Mouse (Mus musculus) CD4-positive, CD25-positive, alpha-beta regulatory T cell, adult 2 months (primary cell): ENCODE results near the gene Apod.
"Not testable (repeated sequence)": the region's sequence is repeated elsewhere in the genome, so short reads cannot be mapped to it uniquely, and the experiment has no call there.

Experiments used
- DNase-seq: peaks from one replicate; pipeline ENCODE4 v3.0.0-alpha.2; 2012; ENCODE audit warnings: low read depth, low spot score

The Apod gene

DNA sequence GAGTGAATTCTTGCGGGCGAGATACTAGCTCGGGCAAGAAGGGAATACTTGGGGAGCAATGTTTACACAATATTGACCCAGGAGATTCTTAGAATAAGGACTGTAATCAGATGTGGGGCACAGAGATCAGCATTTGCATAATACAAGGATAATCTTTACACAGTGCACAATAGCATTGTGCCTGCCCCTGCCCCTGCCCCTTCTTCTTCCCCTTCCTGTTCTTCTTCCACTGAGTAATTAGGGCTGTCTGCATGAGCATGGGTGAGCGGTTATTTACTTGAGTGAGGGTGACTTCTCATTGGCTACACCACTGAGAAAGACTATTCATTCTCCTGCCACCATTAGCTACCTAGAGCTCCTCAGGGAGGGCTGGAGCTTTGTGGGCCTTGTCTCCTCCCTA, 6.9 kb upstream of the Apod start:
- DNase-seq = no peak

DNA sequence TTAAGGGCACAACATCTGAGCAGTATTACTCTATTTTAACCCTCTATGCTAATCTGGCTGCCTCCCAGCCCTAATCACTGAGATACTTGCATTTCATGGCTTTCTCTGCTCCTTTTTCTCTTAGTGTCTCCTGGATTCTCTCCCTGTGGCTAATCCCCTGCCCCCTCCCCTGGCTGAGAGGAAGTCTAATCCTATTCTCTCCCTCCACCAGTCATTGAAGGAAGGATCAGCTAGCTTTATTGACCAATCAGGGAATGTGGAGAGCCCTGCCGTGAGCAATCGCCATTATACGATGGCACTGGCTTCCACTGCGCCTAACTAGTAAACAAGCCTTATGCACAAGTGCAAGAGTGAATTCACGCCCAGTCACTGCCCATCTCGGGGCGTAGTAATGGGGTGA, 6.3 kb upstream of the Apod start:
- DNase-seq = no peak

DNA sequence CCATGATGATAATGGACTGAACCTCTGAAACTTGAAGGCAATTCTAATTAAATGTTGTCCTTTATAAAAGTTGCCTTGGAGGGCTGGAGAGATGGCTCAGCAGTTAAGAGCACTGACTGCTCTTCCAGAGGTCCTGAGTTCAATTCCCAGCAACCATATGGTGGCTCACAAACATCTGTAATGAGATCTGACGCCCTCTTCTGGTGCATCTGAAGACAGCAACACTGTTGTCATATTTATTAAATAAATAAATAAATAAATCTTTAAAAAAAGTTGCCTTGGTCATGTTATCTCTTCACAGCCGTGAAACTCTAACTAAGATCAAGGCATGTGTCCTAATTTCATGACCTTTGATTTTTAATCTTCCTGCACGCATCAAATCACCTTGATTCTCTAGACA, 5.1 kb upstream of the Apod start:
- DNase-seq = not testable (repeated sequence)

DNA sequence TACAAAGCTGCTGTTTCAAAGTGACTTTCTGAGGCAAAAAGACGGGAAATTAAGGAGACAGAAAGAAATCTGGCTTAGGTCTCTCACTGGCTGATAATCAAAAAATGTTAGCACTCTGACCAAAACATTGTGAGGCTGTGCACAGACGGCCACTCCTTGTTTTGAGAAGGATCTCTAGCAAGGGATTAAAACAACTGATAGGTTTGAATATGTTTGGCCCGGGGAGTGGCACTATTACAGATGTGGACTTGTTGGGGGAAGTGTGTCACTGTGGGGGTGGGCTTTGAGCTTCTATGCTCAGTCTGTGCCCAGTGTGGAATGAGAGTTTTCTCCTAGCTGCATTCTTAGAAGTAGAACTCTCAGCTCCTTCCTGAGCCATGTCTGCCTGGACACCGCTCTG, 4.7 kb upstream of the Apod start:
- no peak for DNase-seq

DNA sequence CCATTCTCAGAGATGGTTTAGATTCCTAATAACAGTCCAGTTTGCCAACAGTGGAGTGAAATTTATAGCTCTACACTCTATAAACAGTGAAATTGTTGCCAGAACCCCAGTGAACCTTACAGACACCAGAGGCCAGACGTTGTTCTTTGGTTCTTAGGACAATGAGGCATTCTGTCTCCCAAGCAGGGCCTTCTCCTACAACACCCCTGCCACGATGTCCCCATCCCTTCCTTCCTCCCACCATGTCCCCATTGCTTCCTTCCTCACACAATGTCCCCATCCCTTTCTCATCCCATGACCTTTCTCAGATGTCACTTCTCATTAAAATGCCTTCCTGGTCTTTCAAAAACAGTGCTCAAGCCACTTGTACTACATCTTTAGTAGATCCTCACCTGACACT, 3.8 kb upstream of the Apod start:
- DNase-seq = no peak

DNA sequence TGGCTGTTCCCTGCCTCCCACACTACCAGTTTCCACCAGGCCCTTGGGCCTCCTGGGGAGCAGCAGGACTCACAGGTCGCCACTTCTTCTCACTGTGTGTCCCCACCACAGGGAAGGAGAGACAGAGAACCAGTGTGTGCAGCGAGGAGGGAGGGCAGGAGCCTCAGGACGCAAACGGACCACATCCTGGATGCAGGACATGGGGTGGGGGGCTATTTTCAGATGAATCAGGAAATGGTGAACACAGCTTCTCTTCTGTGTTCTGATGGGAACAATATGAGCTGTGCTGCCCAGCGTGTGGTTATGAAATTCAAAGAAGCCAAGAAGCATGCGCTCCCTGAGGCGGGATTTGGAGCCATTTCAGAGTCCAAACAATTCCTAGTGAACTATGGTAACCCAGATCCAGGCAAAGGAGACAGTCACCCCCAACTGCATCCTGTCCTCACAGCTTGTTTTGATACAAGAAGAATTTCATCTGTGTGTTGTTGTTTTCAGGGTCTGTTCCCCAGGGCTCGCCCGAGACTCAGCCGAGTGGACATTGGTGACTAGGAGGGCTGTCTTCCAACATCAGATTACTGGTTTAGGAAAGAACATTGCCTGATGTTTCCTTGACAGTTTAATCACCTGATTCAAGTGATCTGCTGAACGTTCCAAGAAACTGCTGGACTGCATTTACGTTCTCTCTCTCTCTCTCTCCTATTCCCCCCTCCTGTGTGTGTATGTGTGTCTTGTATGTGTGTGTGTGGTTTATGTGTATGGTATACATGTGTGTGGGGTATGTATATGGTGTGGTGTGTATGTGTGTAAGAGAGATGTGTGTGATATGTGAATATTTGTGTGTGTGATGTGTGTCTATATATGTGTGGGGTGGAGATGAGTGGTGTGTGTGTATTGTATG, 1.9 kb upstream of the Apod start:
- not testable (repeated sequence) for DNase-seq

DNA sequence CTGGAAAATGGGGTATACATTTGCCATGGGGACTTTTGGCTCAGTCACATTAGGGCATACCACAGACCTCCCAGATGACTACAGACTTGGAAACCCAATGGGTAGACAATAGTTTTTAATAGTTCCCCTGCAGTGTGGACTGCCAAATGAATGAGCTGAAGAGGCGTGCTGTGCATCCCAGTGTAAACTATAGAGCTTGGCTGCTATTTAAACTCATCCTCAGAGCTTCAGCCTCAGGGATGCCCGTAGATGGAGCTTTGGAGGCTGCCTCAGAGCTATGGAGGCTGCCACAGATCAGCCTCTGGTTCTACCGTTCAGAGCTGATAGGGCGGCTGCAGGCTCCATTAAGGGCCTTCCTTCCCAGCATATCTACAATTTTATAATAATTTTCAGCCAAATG, 686 bp upstream of the Apod start:
- DNase-seq = no peak

DNA sequence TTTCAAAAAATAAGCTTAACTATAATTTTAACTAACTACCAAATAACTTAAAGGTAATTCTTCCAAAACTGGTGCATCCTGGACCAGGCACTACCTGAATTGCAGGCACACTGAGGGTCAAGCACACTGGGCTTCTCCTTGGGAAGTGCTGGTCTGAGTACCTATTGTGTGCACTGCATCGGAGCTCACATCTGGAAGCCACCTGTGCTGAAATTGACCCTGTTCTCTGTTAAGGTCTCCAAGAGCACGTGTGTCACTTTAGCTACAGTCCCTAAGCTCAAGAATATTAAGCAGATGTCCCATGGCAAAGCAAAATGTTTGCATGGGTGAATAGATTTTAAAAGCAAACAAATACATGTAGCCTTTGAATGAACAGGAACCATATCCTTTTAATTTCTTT, 997 bp downstream of the Apod start:
- no peak for DNase-seq

DNA sequence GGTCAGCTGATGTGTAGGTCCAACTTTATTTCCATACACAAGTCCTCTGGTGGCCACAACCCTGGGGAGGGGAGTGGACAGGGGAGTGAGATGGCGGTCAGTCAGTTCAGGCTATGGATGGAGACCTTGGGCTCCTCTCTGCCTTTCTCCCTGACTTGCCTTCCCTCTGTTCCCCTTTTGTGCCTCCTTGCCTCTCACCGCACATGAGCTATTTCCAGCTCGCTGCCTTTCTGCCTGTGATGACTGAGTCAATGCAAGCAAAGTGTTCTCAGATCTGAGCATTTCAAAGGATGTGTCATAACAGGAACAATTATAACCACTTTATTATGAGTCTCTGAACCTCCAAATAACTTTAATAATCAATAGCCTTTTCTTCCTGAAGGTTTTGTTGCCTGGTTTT, 2.3 kb downstream of the Apod start:
- DNase-seq = no peak

DNA sequence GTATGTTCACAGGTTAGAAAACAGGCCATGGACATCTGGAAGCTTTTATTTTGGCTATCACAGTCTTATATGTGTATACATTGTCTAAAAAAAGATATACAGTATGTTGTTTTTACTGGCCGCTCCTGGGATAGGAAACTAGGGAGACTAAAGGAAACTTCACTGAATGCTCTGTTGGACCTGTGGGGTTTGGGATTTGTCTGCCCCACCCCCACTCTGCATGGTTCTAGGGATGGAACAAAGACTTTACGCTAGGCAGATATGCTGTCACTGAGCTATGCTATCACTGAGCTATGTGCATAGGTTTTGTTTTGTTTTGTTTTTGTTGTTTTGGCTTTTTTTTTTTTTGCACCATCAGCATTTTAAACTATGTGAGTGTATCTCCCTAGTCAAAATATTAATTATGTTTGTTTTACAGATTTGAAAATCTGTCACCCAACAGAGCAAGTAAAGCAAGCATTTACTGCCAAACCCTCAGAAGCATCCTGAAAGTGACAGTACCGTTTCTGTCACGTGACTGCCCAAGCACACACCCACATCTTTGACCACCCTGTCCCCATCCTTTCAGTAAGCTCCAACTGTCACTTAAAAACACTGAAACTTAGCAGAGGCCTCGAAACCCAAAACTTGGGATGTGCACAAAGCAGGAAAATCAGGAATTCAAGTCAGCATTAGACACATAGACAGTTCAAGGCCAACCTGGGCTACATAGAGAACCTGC, 9.2 kb downstream of the Apod start:
- no peak for DNase-seq

DNA sequence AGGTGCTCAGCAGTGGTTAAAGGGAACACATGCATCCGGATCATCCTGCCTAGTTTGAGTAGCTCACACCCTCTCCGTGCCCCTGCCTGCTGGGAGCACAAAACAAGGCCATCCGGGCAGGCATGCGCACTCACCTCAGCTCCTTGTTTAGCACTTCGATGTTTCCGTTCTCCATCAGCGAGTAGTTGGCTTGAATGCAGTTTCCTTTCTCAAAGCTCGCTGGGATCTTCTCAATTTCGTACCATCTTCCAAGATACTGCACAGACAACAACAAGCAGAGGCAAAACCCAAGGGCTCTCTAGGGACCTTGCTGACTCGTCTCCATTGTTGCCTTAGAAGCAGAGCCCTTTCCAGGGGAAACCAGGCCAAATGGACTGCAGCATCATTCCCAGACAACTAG, 11.3 kb downstream of the Apod start:
- no peak for DNase-seq

DNA sequence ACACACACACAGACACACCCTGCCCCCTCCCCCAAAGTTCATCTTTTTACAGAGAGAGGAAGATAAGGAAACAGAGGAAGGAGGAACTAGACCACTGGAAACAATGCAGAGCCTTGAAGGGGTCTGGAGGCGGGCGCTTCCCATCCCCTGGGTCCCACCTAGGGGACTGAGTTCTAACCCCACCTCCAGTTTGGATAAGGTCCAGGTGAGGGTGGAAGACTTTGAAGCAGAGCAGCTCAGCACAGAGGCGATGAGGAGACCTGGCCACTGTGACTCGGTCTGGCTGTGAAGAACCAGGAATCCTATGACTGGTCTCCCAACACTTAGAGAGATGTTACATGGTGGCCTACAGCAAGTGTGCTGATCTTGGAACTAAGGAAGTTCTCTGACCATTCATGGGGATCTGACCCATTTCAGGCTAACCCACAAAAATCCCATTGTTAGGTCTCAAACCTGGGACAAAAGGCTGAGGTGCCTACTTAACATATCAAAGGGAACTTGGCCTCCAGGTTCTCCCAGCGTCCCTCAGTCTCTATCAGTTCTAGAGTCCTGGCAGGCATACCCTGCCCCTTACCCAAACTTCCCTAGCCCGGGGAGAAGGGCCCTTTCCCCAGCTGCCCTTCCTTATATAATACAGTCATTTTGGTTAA, 13.6 kb downstream of the Apod start:
- DNase-seq = no peak

DNA sequence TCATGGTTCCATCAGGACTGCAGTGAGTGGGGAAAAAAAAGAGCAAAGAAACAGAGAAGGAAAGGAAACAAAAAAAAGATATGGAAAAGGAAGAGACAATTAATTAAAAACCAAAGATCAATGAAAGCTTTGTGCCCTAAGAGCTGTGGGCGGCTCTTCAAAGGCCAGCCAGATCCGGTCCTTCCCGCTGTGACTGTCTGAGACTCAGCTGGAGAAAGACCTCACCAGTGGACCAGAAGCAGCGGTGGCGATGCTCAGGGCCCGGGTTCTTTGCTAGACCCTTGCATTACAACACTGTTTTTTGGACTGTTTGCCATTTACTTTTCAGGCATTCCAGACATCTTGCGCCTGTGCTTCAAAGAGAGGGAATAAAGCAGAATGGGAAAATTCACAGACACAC, 14.1 kb downstream of the Apod start:
- no peak for DNase-seq

DNA sequence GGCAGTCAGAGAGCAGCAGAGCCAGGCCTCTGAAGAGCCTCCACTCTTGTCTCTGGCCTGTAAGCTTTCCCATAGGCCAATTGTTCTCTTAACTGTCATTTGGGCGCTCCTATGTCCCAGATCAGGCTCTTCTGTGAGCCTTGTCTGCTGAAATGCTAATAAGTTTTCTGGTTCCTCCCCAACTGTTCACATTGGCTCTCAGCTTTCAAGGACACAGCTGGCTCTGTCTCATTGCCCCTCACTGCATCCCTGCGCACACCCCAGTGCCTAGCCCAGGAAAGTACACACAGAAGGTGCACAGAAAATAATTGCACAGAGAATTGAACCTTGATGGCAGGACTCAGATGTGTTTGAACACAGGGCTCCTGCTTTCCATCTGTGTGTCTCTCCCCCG, 14.7 kb downstream of the Apod start:
- no peak for DNase-seq

DNA sequence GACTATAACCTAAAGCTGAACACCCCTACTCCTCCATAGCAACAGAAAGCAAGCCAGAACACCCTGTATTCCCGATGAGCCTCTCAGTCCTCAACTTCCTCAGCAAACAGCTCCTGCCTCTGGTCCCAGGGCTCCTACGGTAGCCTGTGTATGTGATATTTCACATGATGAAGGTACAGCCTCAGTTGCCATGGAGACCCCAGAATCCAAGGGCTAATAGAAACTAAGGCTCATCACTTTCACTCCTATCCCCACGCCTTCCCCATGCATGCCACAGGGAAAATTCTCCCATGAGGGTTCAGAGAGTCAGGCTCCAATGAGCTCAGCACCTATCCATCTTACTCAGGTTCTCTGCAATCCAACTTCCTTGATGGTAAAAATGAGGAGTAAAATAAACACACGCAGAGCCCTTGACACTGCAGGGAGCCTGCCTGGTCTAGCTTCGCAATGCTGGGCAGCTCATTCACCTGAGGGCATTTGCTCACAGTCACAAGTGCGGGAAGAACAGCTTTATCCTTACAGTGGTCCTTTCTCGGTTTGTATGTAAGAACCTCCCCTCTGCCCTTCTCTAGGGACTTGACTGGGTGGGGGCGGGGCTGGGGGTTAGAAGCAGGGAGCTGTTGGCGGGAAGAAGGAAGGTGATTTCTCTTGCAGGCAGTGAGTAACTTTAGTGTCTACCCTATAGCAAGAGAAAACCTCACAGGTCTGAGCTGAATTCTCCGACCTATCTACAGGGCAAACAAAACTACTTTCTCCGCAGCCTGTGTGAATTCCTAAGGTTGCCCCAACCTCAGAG, 15.2 kb downstream of the Apod start:
- DNase-seq = no peak

DNA sequence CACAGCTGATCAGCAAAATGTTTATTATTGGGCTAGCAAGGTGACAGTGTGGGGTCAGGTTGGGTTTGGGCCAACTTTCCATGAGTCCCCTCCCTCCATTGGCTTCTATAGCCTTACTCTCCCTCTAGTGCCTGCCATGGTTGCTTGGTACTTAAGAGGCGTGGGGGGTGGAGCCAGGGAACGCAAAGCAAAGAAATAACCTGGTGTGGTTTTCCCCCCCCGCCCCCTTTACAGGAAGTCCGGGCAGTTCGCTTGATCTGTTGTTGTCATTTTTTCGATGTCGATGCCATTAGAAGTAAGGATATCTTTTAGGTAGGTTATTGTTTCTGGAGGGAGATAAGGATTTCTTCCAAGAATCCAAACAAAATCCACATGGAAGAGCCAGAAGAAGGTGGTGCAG, 17.5 kb downstream of the Apod start:
- peak; percentile 76 for DNase-seq

DNA sequence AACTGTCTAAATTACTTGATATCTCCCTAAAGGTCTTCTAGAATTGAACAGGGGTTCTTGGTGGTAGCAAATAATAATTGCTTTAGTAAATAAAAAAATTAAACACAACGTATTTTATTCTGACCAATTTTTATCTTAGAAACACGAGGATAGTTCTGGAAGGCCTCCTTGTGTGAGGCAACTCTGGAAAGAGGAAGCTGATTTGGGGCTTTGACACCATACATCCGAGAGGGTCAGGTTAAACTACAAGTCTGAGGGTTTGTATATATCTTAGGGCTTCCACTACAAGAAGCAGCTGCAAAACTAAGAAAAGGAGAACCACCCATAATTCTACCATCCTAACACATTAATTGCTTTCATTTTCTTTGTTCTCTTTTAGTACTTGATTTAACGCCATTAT, 20.8 kb downstream of the Apod start:
- DNase-seq = no peak

DNA sequence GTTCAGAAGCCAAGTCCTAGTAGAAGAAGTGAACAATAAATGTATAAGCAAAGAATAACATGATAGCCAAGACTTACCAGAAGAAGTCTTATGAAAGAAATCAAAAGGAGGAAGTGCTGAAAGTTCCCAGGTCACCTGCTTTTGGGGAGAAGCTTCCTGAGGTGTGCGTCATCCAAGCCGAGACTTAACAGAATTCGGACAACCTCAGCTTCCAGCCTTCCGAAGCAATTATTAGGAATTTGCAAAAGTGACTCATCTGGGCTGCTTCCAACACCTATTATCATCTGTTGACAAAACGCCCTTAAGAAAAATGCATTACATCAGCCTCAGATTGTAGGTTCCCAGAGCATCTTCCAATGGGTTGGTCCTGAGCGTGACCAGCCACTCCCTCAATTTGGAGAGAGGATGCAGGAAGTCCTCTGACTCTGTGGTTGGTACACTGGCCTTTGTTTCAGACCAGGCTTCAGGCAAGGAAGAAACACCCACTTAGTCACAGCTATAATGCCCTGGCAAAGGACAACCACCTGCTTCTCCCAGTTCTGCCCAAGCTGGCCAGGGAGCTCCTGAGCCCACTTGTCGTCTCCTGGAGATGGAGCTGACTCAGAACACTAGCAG, 23.8 kb downstream of the Apod start:
- DNase-seq = no peak

DNA sequence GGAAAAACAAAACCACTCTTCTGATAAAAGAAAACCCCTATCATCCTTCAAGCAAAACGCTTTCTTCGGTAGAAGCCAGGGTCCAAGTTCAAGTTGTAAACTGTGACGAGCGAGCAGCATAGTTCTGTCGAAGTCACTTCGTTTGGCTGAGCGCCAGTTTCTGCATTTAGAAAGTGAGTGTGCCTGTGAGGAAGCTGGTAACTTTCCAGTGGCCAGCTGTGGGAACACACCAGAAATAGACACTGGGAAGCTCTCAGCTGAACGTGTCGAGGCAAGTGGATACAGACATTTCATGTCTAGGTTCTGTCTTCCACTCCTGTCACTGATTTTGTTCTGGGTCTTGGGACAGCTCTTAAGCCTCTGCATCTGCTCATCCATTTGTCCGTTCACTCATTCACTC, 24.3 kb downstream of the Apod start:
- DNase-seq = no peak

DNA sequence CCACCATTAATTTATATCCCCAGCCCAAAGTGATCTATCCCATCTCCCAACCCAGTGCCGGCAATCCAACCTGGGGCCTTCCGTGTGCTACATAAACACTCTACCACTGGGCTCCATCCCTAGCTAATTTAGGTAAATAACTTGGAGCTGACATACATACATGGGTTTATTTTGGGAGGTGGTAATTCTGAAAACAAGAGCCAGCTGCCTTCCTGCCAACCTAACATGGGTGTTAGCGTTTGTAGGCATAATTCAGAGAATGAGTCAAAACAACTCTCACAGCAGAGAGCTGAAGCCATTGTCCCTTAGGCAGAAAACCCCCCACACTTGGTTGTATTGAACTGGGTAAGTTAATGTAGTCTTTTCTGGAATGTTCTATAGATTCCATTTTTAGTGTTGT, 26.9 kb downstream of the Apod start:
- DNase-seq = no peak

DNA sequence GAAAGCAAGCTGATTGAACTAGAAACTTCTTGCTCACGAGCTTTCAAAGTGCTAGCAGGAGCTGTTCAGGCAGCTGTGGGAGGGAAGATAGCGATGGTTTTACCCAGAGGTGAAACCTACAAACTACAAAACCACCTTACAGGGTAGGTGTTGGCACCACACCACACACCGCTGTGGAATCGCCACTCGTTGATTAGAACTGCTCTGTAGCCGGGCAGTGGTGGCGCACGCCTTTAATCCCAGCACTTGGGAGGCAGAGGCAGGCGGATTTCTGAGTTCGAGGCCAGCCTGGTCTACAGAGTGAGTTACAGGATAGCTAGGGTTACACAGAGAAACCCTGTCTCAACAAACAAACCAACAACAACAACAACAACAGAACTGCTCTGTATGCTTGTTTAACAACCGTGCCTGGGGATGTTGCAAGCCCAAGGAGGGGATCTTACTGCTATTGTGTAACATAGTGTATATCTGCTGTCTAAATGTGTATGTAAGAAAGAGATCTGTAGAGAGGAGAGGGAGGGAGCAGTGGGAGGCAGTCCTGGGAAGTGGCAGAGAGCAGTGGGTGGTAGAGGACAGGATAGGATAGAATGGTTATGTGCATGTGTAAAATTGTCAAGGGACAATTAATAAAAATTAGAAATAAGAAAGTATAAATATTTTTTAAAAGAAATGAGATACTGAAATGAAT, 27.7 kb downstream of the Apod start:
- DNase-seq = no peak
